Mouse (Mus musculus) liver, embryonic 15.5 days (tissue): ENCODE measurements around the gene Pdpk1. TPM values are rescaled to one million over a fixed set of nuclear protein-coding genes. Genes with fewer than 3 reads are reported as not detected.

Source experiments
- ATAC-seq: fragments of 200-750 bp; cut with Nextera tagmentation; 2 replicates; pipeline ENCODE4 v1.8.0; 2017; ENCODE audit warnings: moderate number of reproducible peaks, mild to moderate bottlenecking, moderate library complexity; ENCODE audit not compliant: insufficient read depth
- H3K27ac ChIP-seq: fragments of 300-500 bp; sonication (generic); replicated peaks from 2 replicates; pipeline ENCODE4 v1.5.1; 2015; ENCODE audit warnings: mild to moderate bottlenecking, inconsistent platforms
- H3K27me3 ChIP-seq: fragments of 300-500 bp; sonication (generic); 2 replicates; pipeline ENCODE4 v1.6.1; 2015; ENCODE audit warnings: mild to moderate bottlenecking, inconsistent platforms
- H3K36me3 ChIP-seq: fragments of 300-500 bp; sonication (generic); replicated peaks from 2 replicates; pipeline ENCODE4 v1.6.1; 2015; ENCODE audit warnings: moderate library complexity, mild to moderate bottlenecking, inconsistent platforms
- H3K4me1 ChIP-seq: fragments of 300-500 bp; sonication (generic); replicated peaks from 2 replicates; pipeline ENCODE4 v1.6.1; 2015; ENCODE audit warnings: inconsistent platforms
- H3K4me2 ChIP-seq: fragments of 300-500 bp; sonication (generic); 2 replicates; pipeline ENCODE4 v1.6.1; 2015; ENCODE audit warnings: moderate library complexity, mild to moderate bottlenecking, inconsistent platforms
- H3K4me3 ChIP-seq: fragments of 300-500 bp; sonication (generic); replicated peaks from 2 replicates; pipeline ENCODE4 v1.5.1; 2015; ENCODE audit warnings: mild to moderate bottlenecking, inconsistent platforms
- H3K9ac ChIP-seq: fragments of 300-500 bp; sonication (generic); 2 replicates; pipeline ENCODE4 v1.6.1; 2015; ENCODE audit warnings: moderate library complexity, mild to moderate bottlenecking, inconsistent platforms
- H3K9me3 ChIP-seq: fragments of 300-500 bp; sonication (generic); replicated peaks from 2 replicates; pipeline ENCODE4 v1.6.1; 2016; ENCODE audit warnings: inconsistent platforms
- WGBS: fragments of 180-500 bp; shearing (Covaris S2); methylation state at CpG from one replicate; pipeline ENCODE4 v1.1.7; 2015; ENCODE audit warnings: mixed read lengths; ENCODE audit not compliant: insufficient replicate concordance; 5-methylcytosine and 5-hydroxymethylcytosine counted together
- polyA plus RNA-seq: library from polyadenylated mRNA; unstranded; fragments of >200 nt; fragmentation: Nextera tagmentation; extraction: Ambion mirVana; gene quantifications from 2 replicates; pipeline ENCODE4 v1.2.1, GENCODE M21; 2015

Pdpk1 gene
- polyA plus RNA-seq, 1 experiment from 2014 or later = 25.2 TPM

DNA sequence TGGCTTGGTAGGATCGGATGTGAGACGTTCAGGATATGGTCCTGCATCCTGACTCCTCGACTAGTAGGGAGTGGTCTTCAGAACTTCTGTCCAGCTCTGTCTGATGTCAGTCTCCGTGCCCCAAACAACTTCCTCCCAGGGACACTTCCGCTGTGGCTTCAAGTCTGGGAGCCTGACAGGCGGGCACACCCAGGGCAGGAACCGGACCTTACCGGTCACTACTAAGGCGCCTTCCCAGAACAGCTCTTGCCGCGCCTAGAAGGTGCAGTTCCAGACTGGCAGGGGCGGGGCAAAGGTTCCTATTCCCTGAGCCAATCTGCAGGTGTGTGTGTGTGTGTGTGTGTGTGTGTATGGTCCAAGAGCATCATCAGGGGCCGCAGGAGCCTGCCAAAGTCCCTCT is 113.4 kb downstream of the Pdpk1 start:
- no peak overlapping the region for H3K4me3 ChIP-seq
- 39% methylated on average over 13 of the region's 13 CpGs for WGBS
- H3K27me3 ChIP-seq = no peaks in the 10 kb centered on the region
- H3K27ac ChIP-seq = no peak overlapping the region
- no peaks in the 10 kb centered on the region for H3K9me3 ChIP-seq
- ATAC-seq = no peak
- H3K4me2 ChIP-seq = no peak overlapping the region
- no peaks in the 10 kb centered on the region for H3K4me1 ChIP-seq
- no peak overlapping the region for H3K9ac ChIP-seq
- H3K36me3 ChIP-seq = no peaks in the 10 kb centered on the region

DNA sequence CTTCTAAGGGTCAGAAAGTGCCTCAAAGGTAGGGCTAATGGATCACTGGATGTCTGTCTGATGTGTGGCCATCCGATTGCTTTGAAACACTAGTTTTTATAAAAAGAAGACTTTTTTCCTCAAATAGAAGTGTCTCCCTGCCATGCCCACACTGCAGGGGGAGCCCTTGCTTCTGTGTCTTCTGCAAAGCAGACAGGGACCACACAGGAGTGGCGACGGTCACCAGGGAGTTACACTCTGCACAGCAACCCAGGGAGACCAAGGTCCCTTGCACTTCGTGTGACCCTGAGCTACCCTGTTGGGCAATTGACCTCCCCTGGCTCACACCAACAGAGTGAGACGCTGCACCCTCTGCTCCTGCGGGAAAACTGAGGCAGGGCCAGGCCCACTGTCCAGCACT is 113.8 kb downstream of the Pdpk1 start:
- no peak overlapping the region for H3K9ac ChIP-seq
- no peak overlapping the region for H3K4me2 ChIP-seq
- no peak overlapping the region for H3K4me3 ChIP-seq
- H3K27ac ChIP-seq = no peak overlapping the region
- H3K27me3 ChIP-seq = no peaks in the 10 kb centered on the region
- H3K9me3 ChIP-seq = no peaks in the 10 kb centered on the region
- WGBS = 52% methylated on average over 6 of the region's 6 CpGs
- no peak for ATAC-seq
- no peaks in the 10 kb centered on the region for H3K4me1 ChIP-seq
- no peaks in the 10 kb centered on the region for H3K36me3 ChIP-seq

DNA sequence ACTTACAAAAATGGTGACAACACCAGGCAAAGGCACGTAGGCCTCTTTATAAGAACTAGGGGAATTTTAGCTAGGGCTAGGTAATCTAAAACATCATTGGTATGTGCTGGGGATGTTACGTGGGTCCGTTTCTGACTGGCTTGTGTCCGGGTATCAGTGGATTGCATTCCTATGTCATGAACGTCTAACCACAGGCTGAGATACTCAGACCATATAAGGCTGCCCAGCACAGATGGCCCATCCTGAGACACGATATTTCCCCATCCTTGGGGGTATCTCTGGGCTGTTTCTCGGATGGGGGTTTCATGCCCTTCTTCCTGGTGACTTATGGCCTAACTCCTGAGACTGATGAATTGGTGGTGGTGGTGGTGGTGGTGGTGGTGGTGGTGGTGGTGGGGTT is 115.6 kb downstream of the Pdpk1 start:
- no peak overlapping the region for H3K9ac ChIP-seq
- no peaks in the 10 kb centered on the region for H3K27me3 ChIP-seq
- H3K36me3 ChIP-seq = no peaks in the 10 kb centered on the region
- 48% methylated on average over 7 of the region's 7 CpGs for WGBS
- H3K9me3 ChIP-seq = no peaks in the 10 kb centered on the region
- H3K4me3 ChIP-seq = no peak overlapping the region
- H3K27ac ChIP-seq = no peak overlapping the region
- no peak overlapping the region for H3K4me2 ChIP-seq
- H3K4me1 ChIP-seq = no peaks in the 10 kb centered on the region
- ATAC-seq = no peak

DNA sequence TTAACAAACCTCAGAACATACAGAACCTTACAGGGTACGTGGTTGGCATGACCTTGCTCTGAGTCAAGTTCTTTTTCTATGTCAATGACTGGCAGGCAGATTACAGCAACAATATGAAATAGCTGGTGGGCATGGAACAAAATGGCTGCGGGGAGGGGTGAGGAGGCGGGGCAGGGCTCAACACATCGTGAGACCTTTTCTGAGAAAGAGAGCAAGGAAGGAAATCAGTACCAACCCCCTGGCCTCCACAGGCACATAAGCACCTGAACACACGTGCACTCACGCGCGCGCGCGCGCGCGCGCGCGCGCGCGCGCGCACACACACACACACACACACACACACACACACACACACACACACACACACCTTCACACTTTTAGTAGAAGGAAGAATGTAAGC is 120.2 kb downstream of the Pdpk1 start:
- Histone ChIP-seq H3K9ac (no peak overlapping the region), H3K9me3 (no peaks in the 10 kb centered on the region), H3K27me3 (no peaks in the 10 kb centered on the region), H3K36me3 (no peaks in the 10 kb centered on the region), H3K4me1 (no peaks in the 10 kb centered on the region), H3K4me2 (no peak overlapping the region), H3K27ac (no peak overlapping the region), H3K4me3 (no peak overlapping the region)
- no peak for ATAC-seq
- WGBS = 83% methylated on average over 18 of the region's 22 CpGs

DNA sequence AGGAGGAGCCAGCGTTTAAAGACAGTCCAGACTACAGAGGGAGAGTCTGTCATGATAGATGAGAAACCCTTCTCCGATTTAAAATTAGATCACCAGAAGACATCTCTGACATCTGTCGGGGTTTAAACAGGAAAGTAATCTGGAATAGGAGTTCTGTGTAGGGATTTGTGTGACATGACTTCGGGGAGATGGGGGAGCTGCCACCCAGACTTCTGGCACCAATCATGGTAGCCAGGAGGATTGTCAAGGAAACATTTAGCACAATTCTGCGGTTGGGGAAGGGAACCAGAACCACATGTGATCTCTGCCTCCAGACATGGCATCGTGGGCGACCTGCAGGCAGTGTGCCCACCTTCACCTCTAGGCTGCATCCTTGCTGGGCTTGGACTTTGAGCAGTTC is 121.2 kb downstream of the Pdpk1 start:
- no peaks in the 10 kb centered on the region for H3K9me3 ChIP-seq
- WGBS = 56% methylated on average over 7 of the region's 7 CpGs

More for the DNA sequence above, 121.2 kb downstream of the Pdpk1 start:
- H3K27me3 ChIP-seq = no peaks in the 10 kb centered on the region
- no peak overlapping the region for H3K4me3 ChIP-seq
- no peak for ATAC-seq
- no peak overlapping the region for H3K9ac ChIP-seq
- H3K4me1 ChIP-seq = no peaks in the 10 kb centered on the region
- H3K4me2 ChIP-seq = no peak overlapping the region
- H3K27ac ChIP-seq = no peak overlapping the region
- no peaks in the 10 kb centered on the region for H3K36me3 ChIP-seq

Other genes with a start within 250 kb of the Pdpk1 start
- not detected in 2 replicates for gene Dcpp3, start 233.5 kb downstream of the Pdpk1 start, polyA plus RNA-seq
- gene Sbp, start 209.3 kb downstream of the Pdpk1 start, polyA plus RNA-seq = not detected in 2 replicates
- not detected in 2 replicates for gene Sbpl, start 195.7 kb downstream of the Pdpk1 start, polyA plus RNA-seq
- 0.14 TPM in 1 of 2 replicates, not detected in the other for gene Prss30, start 170.4 kb downstream of the Pdpk1 start, polyA plus RNA-seq
- not detected in 2 replicates for gene Prss22, start 152.8 kb downstream of the Pdpk1 start, polyA plus RNA-seq
- gene Prss27, start 112.8 kb downstream of the Pdpk1 start, polyA plus RNA-seq = not detected in 2 replicates
- 12.6 TPM in 2 replicates for gene Kctd5, start 77.4 kb downstream of the Pdpk1 start, polyA plus RNA-seq
- gene Amdhd2, start 12.8 kb upstream of the Pdpk1 start, polyA plus RNA-seq = 21.4 and 23.6 TPM in 2 replicates
- 362 and 405 TPM in 2 replicates for gene Atp6v0c, start 18.8 kb upstream of the Pdpk1 start, polyA plus RNA-seq
- 6.6 and 7.9 TPM in 2 replicates for gene Tbc1d24, start 54.6 kb upstream of the Pdpk1 start, polyA plus RNA-seq
- gene Ntn3, start 58.6 kb upstream of the Pdpk1 start, polyA plus RNA-seq = 1.1 and 1.2 TPM in 2 replicates
- gene Tedc2, start 69.9 kb upstream of the Pdpk1 start, polyA plus RNA-seq = 8.2 and 9.6 TPM in 2 replicates
- gene Ccnf, start 100.6 kb upstream of the Pdpk1 start, polyA plus RNA-seq = 71.5 and 75.6 TPM in 2 replicates
- not detected in 2 replicates for gene Abca17, start 200.1 kb upstream of the Pdpk1 start, polyA plus RNA-seq
- 14.1 and 14.8 TPM in 2 replicates for gene Abca3, start 201.0 kb upstream of the Pdpk1 start, polyA plus RNA-seq